Mouse (Mus musculus): Measurements from ENCODE around the gene Gm42906.
A peak's percentile ranks its signal among the peaks of the same experiment; 100 is the strongest.

The Gm42906 gene

GRCm38 (mm10) chr5:151077953-151078352 lies 350.0 kb downstream of the Gm42906 start:
- DNase-seq (ENCODE audit: extremely low read depth, low read depth, low spot score), result no peak

GRCm38 (mm10) chr5:151076917-151077316 lies 351.0 kb downstream of the Gm42906 start:
- DNase-seq (ENCODE audit: extremely low read depth, low read depth, low spot score), result no peak

- no peak for DNase-seq (ENCODE audit: extremely low read depth, low read depth, low spot score)
Observed at GRCm38 (mm10) chr5:151074282-151074681, 353.7 kb downstream of the Gm42906 start.

GRCm38 (mm10) chr5:151071430-151071829 lies 356.5 kb downstream of the Gm42906 start:
- DNase-seq (ENCODE audit: extremely low read depth, low read depth, low spot score), result no peak

GRCm38 (mm10) chr5:151070896-151071295 lies 357.1 kb downstream of the Gm42906 start:
- no peak for DNase-seq (ENCODE audit: extremely low read depth, low read depth, low spot score)

- DNase-seq (ENCODE audit: extremely low read depth, low read depth, low spot score), result no peak
Observed at GRCm38 (mm10) chr5:151069569-151069968, 358.4 kb downstream of the Gm42906 start.

GRCm38 (mm10) chr5:151066016-151066415 lies 361.9 kb downstream of the Gm42906 start:
- DNase-seq (ENCODE audit: extremely low read depth, low read depth, low spot score), result no peak

- DNase-seq (ENCODE audit: extremely low read depth, low read depth, low spot score), result no peak
Observed at GRCm38 (mm10) chr5:151065228-151065627, 362.7 kb downstream of the Gm42906 start.

- no peak for DNase-seq (ENCODE audit: extremely low read depth, low read depth, low spot score)
Observed at GRCm38 (mm10) chr5:151061942-151062341, 366.0 kb downstream of the Gm42906 start.

- peak; percentile 4 for DNase-seq (ENCODE audit: extremely low read depth, low read depth, low spot score)
Observed at GRCm38 (mm10) chr5:151060476-151060875, 367.5 kb downstream of the Gm42906 start.

- no peak for DNase-seq (ENCODE audit: extremely low read depth, low read depth, low spot score)
Observed at GRCm38 (mm10) chr5:151059772-151060171, 368.2 kb downstream of the Gm42906 start.

GRCm38 (mm10) chr5:151059352-151059751 lies 368.6 kb downstream of the Gm42906 start:
- no peak for DNase-seq (ENCODE audit: extremely low read depth, low read depth, low spot score)

- no peak for DNase-seq (ENCODE audit: extremely low read depth, low read depth, low spot score)
Observed at GRCm38 (mm10) chr5:151057716-151058115, 370.2 kb downstream of the Gm42906 start.

- no peak for DNase-seq (ENCODE audit: extremely low read depth, low read depth, low spot score)
Observed at GRCm38 (mm10) chr5:151056920-151057294, 371.1 kb downstream of the Gm42906 start.

GRCm38 (mm10) chr5:151056255-151056919 lies 371.6 kb downstream of the Gm42906 start:
- DNase-seq (ENCODE audit: extremely low read depth, low read depth, low spot score), result no peak

- no peak for DNase-seq (ENCODE audit: extremely low read depth, low read depth, low spot score)
Observed at GRCm38 (mm10) chr5:151055426-151056090, 372.4 kb downstream of the Gm42906 start.

- DNase-seq (ENCODE audit: extremely low read depth, low read depth, low spot score), result no peak
Observed at GRCm38 (mm10) chr5:151054743-151055114, 373.2 kb downstream of the Gm42906 start.

GRCm38 (mm10) chr5:151054100-151054742 lies 373.7 kb downstream of the Gm42906 start:
- DNase-seq (ENCODE audit: extremely low read depth, low read depth, low spot score), result no peak

- DNase-seq (ENCODE audit: extremely low read depth, low read depth, low spot score), result no peak
Observed at GRCm38 (mm10) chr5:151053190-151053589, 374.8 kb downstream of the Gm42906 start.

GRCm38 (mm10) chr5:151052331-151052730 lies 375.6 kb downstream of the Gm42906 start:
- DNase-seq (ENCODE audit: extremely low read depth, low read depth, low spot score), result no peak

- no peak for DNase-seq (ENCODE audit: extremely low read depth, low read depth, low spot score)
Observed at GRCm38 (mm10) chr5:151047488-151047887, 380.5 kb downstream of the Gm42906 start.

GRCm38 (mm10) chr5:151046917-151047316 lies 381.0 kb downstream of the Gm42906 start:
- no peak for DNase-seq (ENCODE audit: extremely low read depth, low read depth, low spot score)

Data from fat pad, adult 2 months (tissue).